ENCODE assay signal across 9 mouse cellular contexts in genomic region chr7:126576946-126577345, GRCm38 (mm10). TPM values are rescaled to one million over a fixed set of nuclear protein-coding genes. Genes with fewer than 3 reads are reported as not detected.
DNase-seq lines count a peak whose midpoint lies in the region; ATAC-seq and TF ChIP-seq lines count a peak whose summit lies in the region.
"Had no signal": no experiment of that assay in that cellular context is flagged by ENCODE, and none has a peak within 500 bp of the region (broad histone marks: within the 10 kb centered on the region; RNA-seq: fewer than 3 reads in every experiment).

No protein-coding gene starts in this region.

- TF ChIP-seq POLR2A in cerebellum, adult 2 months (IDR thresholded peaks at IDR 0.05; ENCODE audit: borderline replicate concordance, insufficient read depth, low read length) = no peak

- peak; percentile 35; the same call in 1 of the 2 replicates for TF ChIP-seq CTCF in cerebellum, adult 2 months (IDR thresholded peaks at IDR 0.05; ENCODE audit: borderline replicate concordance, insufficient read depth, low read depth, low read length)

- H3K4me3 ChIP-seq in cerebellum, adult 2 months (replicated peaks; ENCODE audit: insufficient read depth, low read depth, low read length) = no peak overlapping the region

- H3K27ac ChIP-seq in cerebellum, adult 2 months (ENCODE audit: insufficient read depth, low read length) = no peak overlapping the region

- peak; percentile 64 for ATAC-seq in erythroblast, adult 5-6 weeks (replicated peaks; ENCODE audit: low FRiP score, poor library complexity, severe bottlenecking)

- WGBS in cerebellum, adult 2 months = 41% methylated on average over 8 of the region's 8 CpGs

- no peak for DNase-seq in cerebellum, adult 2 months
- DNase-seq in cerebellum, adult 9-10 months = no peak
- peak; percentile 54 for DNase-seq in layer of hippocampus, postnatal 10 days (ENCODE audit: low spot score in 2 of 2)
- no peak for DNase-seq in layer of hippocampus, adult 9-10 months (ENCODE audit: low spot score)
- peak; percentile 26 for DNase-seq in adipocyte (ENCODE audit: low spot score)
- DNase-seq in lung, postnatal 25 days (ENCODE audit: low spot score) = peak; percentile 52
- DNase-seq in thymus, postnatal 25 days = peak; percentile 62

- no peaks in the 10 kb centered on the region for H3K4me1 ChIP-seq in cerebellum, adult 2 months (ENCODE audit: control insufficient read depth, insufficient read depth, low read length)

- H3K27me3 ChIP-seq in cerebellum, adult 2 months (ENCODE audit: control insufficient read depth, insufficient read depth, low read length) = no peaks in the 10 kb centered on the region

RNA-seq across cellular contexts. Expression of gene Apobr, which starts 7.8 kb away (rescaled TPM):
- 0.87 and 0.98 TPM in 2 replicates for polyA plus RNA-seq in cerebellum, adult 2 months (2012; rRNA removed)
- total RNA-seq in layer of hippocampus, postnatal 10 days (2021) = under 1 TPM; 0.43 to 0.51 TPM
- total RNA-seq in erythroblast, adult 5-6 weeks (2015; ENCODE audit: low replicate concordance) = 4.8 and 9.8 TPM in 2 replicates
- total RNA-seq in erythroblast, adult 5-6 weeks (2017; ENCODE audit: low replicate concordance) = 9.3 and 9.5 TPM in 2 replicates

RNA-seq across cellular contexts. Expression of gene Cln3, which starts 8.7 kb away (rescaled TPM):
- polyA plus RNA-seq in cerebellum, adult 2 months (2012; rRNA removed) = 38.1 and 44.2 TPM in 2 replicates
- 10 to 100 TPM; 20.8 to 23.2 TPM for total RNA-seq in layer of hippocampus, postnatal 10 days (2021)
- 4.4 and 30.9 TPM in 2 replicates for total RNA-seq in erythroblast, adult 5-6 weeks (2015; ENCODE audit: low replicate concordance)
- total RNA-seq in erythroblast, adult 5-6 weeks (2017; ENCODE audit: low replicate concordance) = 9.1 and 9.9 TPM in 2 replicates

RNA-seq across cellular contexts. Expression of gene Eif3c, which starts 10.7 kb away (rescaled TPM):
- polyA plus RNA-seq in cerebellum, adult 2 months (2012; rRNA removed) = 115 and 116 TPM in 2 replicates
- total RNA-seq in layer of hippocampus, postnatal 10 days (2021) = 100 to 1,000 TPM; 199 to 200 TPM
- total RNA-seq in erythroblast, adult 5-6 weeks (2015; ENCODE audit: low replicate concordance) = 44.2 and 57.9 TPM in 2 replicates
- 79.4 and 87.0 TPM in 2 replicates for total RNA-seq in erythroblast, adult 5-6 weeks (2017; ENCODE audit: low replicate concordance)

RNA-seq across cellular contexts. Expression of gene Il27, which starts 17.8 kb away (rescaled TPM):
- not detected in 2 replicates for polyA plus RNA-seq in cerebellum, adult 2 months (2012; rRNA removed)
- not detected for total RNA-seq in layer of hippocampus, postnatal 10 days (2021)
- total RNA-seq in erythroblast, adult 5-6 weeks (2015; ENCODE audit: low replicate concordance) = not detected in 2 replicates
- total RNA-seq in erythroblast, adult 5-6 weeks (2017; ENCODE audit: low replicate concordance) = not detected in 2 replicates
- total RNA-seq: heart, postnatal 36 days had no signal

RNA-seq across cellular contexts. Expression of gene Nupr1, which starts 53.7 kb away (rescaled TPM):
- polyA plus RNA-seq in cerebellum, adult 2 months (2012; rRNA removed) = 9.3 and 10.6 TPM in 2 replicates
- 1 to 10 TPM; 2.9 to 5.5 TPM for total RNA-seq in layer of hippocampus, postnatal 10 days (2021)
- 10.4 and 11.9 TPM in 2 replicates for total RNA-seq in erythroblast, adult 5-6 weeks (2015; ENCODE audit: low replicate concordance)
- 5.9 and 9.0 TPM in 2 replicates for total RNA-seq in erythroblast, adult 5-6 weeks (2017; ENCODE audit: low replicate concordance)

Comparison
In these comparisons a context has a peak if more than half of its experiments do, and no peak if none do; other contexts are left out.
1. DNase-seq: peak in layer of hippocampus, postnatal 10 days (2 of 2), adipocyte (single experiment), lung, postnatal 25 days (single experiment) and thymus, postnatal 25 days (single experiment); none in cerebellum, adult 2 months (0 of 2), cerebellum, adult 9-10 months (single experiment) and layer of hippocampus, adult 9-10 months (single experiment).